Mouse (Mus musculus): ENCODE results near the gene Bptf. TPM values are rescaled to one million over a fixed set of nuclear protein-coding genes. Genes with fewer than 3 reads are reported as not detected.
A peak's percentile ranks its signal among the peaks of the same experiment; 100 is the strongest.
"Not testable (repeated sequence)": the region's sequence is repeated elsewhere in the genome, so short reads cannot be mapped to it uniquely, and the experiment has no call there.

The Bptf gene
- 38.5 and 41.0 TPM in 2 replicates for polyA plus RNA-seq (2016; fragmentation: Nextera tagmentation; extraction: Ambion mirVana)

DNA sequence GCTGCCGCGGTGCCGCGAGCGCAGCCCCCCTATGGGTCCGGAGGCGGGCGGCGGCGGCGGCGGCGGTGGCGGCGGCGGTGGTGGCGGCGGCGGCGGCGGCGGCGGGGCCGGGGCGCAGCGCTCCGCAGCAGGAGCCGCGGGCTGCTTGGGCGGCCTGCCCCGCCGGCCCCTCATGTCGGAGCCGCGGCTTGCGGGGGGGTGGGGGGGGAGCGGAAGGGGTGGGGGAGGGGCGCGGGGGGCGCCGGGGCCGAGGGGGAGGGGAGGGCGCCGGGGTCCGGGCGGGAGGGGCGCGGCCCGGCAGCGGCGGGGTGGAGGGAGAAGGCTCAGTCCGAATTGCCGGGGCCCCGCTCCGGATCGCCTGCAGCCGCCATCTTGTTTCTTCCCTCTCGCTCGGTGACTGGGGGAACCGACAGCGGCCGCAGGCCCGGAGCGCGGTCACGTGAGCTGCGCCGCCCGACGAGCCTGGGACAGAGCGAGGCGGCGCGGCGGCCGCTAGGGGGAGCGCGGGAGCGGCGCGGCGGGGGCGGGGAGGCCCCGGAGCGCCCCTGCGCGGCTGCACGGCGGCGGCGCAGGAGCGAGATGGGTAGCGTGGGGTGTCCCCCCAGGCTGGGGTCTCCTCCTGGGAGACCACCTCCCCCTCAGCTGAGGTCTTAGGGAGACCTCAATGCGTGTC is at the start of gene Bptf:
Bptf (minus strand) TSS at position 379 of the 673 bp plus-strand sequence.
- H3K9me3 ChIP-seq (replicated peaks), result no peaks in the 10 kb centered on the region
- H3K4me1 ChIP-seq, result peaks cover 20% of the 10 kb centered on the region
- H3K9ac ChIP-seq, result peak within 1 kb of the TSS; percentile 95
- 0% methylated on average over 54 of the region's 94 CpGs for WGBS
- peak within 1 kb of the TSS; percentile 97 for H3K27ac ChIP-seq
- H3K4me3 ChIP-seq, result peak within 1 kb of the TSS; percentile 94
- peak within 1 kb of the TSS; percentile 78 for H3K4me2 ChIP-seq (replicated peaks)
- no peaks in the 10 kb centered on the region for H3K36me3 ChIP-seq
- peak; percentile 97 for ATAC-seq (ENCODE audit: low FRiP score)
- no peaks in the 10 kb centered on the region for H3K27me3 ChIP-seq

DNA sequence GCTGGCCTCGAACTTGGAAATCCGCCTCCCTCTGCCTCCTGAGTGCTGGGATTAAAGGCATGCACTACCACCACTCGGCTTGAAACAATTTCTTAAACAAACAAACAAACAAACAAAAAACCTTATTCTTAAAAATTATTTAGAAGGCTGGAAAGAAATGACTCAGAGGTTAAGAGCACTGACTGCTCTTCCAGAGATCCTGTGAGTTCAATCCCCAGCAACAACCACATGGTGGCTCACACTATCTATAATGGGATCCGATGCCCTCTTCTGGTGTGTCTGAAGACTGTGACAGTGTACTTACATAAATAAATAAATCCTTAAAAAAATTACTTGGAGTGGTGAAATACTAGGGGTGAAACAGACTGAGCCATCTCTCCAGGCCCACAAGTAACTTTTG is 29.3 kb upstream of the Bptf start:
- ATAC-seq (ENCODE audit: low FRiP score), result no peak
- no peaks in the 10 kb centered on the region for H3K9me3 ChIP-seq (replicated peaks)
- peaks cover 6% of the 10 kb centered on the region for H3K36me3 ChIP-seq
- no peak overlapping the region for H3K4me2 ChIP-seq (replicated peaks)
- H3K4me1 ChIP-seq, result no peaks in the 10 kb centered on the region
- no peak overlapping the region for H3K27ac ChIP-seq
- no peak overlapping the region for H3K4me3 ChIP-seq
- WGBS, result 86% methylated on average over 4 of the region's 4 CpGs
- no peak overlapping the region for H3K9ac ChIP-seq
- H3K27me3 ChIP-seq, result no peaks in the 10 kb centered on the region

DNA sequence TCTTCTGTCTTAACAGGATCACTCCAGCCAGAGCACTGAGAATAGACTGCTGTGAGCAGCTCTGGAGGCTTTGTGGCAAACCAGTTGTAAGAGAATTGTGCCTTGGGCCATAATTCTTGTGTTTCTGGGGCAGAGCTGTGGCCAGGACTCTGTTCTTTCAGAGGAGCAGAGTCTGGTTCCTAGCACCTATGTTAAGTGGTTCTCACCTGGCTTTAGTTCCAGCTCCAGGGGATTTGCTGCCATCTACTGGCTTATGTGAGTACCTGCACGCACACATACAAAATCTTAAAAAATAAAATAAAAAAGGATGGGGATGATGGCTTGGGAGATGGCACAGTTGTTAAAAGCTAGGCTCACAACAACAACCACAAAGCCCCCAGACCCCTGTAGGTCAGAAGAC is 27.1 kb upstream of the Bptf start:
- Histone ChIP-seq H3K27ac (no peak overlapping the region), H3K4me1 (no peaks in the 10 kb centered on the region), H3K36me3 (no peaks in the 10 kb centered on the region), H3K9ac (no peak overlapping the region), H3K27me3 (no peaks in the 10 kb centered on the region), H3K4me3 (no peak overlapping the region), H3K9me3 (replicated peaks) (no peaks in the 10 kb centered on the region), H3K4me2 (replicated peaks) (no peak overlapping the region)
- 42% methylated on average over 1 of the region's 1 CpGs for WGBS
- no peak for ATAC-seq (ENCODE audit: low FRiP score)

DNA sequence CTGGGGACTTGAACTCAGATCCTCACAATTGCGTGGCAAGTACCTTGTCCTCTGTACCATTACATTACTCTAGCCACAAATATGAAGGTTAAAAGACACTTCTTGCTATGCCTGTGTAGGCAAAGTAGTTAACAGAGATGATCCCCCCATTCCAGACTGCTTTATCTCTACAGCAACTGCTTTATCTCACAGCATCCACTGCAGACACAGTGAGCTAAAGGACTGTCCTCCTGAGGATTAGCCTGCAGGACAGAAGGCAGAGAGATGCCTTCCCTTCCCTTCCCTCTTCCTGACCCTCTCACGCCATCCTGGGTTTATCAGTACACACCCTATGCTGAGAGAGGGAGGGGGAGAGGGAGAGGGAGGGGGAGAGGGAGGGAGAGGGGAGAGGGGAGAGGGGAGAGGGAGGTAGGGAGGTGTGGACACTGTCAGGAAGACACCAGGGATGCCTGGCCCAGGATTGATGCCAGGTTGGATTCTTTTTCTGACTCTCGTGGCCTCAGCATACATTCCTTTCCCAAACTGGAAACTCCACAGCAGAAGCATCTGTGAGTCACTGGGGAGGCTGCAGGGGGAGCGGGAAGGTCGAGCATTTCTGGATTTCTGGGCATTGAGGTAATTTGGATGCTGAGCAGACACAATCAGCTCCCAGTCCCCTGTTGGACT is 25.2 kb upstream of the Bptf start:
- Histone ChIP-seq H3K9me3 (replicated peaks) (no peaks in the 10 kb centered on the region), H3K4me2 (replicated peaks) (no peak overlapping the region), H3K9ac (no peak overlapping the region), H3K4me1 (no peaks in the 10 kb centered on the region), H3K27me3 (no peaks in the 10 kb centered on the region), H3K27ac (no peak overlapping the region), H3K36me3 (no peaks in the 10 kb centered on the region), H3K4me3 (no peak overlapping the region)
- no peak for ATAC-seq (ENCODE audit: low FRiP score)
- 47% methylated on average over 5 of the region's 5 CpGs for WGBS

DNA sequence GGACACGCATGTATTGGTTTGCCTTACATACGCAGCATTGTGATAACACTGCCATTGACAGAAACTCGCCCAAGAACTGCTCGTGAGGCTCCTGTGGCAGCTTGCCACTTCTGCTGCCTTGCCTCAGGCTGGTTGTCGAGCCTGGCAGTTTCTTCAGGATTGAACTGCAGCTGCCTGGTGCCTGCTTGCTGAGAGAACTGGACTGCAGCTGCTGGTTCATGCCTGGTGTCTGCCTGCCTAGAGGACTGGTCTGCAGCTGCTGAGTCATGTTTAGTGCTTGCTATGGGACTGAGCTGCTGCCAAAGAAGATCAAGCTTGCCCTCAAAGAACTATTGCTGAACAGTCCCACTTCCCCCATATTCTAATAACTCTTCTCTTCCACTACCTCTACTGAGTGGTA is 23.4 kb upstream of the Bptf start:
- Histone ChIP-seq H3K9ac (no peak overlapping the region), H3K36me3 (no peaks in the 10 kb centered on the region), H3K27me3 (no peaks in the 10 kb centered on the region), H3K9me3 (replicated peaks) (no peaks in the 10 kb centered on the region), H3K4me2 (replicated peaks) (no peak overlapping the region), H3K27ac (no peak overlapping the region), H3K4me3 (no peak overlapping the region), H3K4me1 (no peaks in the 10 kb centered on the region)
- WGBS, result 88% methylated on average over 5 of the region's 5 CpGs
- ATAC-seq (ENCODE audit: low FRiP score), result no peak

DNA sequence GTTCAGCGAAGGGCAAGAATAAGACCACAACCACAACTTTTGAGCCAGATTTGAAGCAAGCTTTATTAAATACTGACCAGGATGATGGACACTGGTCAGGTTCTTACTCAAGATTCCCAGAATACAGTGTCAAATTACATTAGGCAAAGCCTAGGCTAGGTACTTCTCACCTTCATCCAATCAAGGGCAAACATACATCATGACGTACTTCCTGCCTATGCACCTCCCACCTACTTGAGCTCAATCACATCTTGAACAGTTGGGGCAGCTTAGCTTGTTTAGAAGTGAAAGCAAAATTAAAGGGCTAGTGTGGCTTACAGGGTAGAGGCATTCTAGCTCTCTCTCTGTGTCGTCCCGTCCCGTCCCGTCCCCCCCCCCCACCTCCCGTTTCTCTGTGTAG is 22.5 kb upstream of the Bptf start:
- H3K4me1 ChIP-seq, result no peaks in the 10 kb centered on the region
- H3K27ac ChIP-seq, result no peak overlapping the region
- H3K27me3 ChIP-seq, result no peaks in the 10 kb centered on the region
- no peaks in the 10 kb centered on the region for H3K9me3 ChIP-seq (replicated peaks)
- ATAC-seq (ENCODE audit: low FRiP score), result no peak
- H3K4me3 ChIP-seq, result no peak overlapping the region
- no peak overlapping the region for H3K9ac ChIP-seq
- WGBS, result 80% methylated on average over 7 of the region's 7 CpGs
- no peak overlapping the region for H3K4me2 ChIP-seq (replicated peaks)
- H3K36me3 ChIP-seq, result no peaks in the 10 kb centered on the region

DNA sequence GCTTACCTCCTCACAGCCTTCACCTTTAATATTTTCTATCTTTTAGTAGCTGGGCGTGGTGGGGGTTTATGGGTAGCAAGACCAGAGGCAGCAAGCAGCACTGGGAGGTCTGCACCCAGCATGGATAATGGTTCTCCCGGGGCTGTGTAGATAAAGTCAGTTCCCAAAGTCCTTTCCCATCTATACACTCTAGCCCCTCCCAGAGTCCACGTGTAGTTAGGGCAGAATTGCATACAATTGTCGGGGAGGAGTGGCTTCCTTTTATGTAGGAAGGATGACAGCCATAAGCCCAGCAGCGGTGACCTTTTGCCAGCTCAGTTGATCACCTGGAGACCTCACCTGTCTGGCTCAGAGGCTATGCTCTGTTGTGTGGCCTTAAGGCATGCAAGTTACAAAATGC is 21.7 kb upstream of the Bptf start:
- 81% methylated on average over 5 of the region's 5 CpGs for WGBS
- Histone ChIP-seq H3K27me3 (no peaks in the 10 kb centered on the region), H3K9ac (no peak overlapping the region), H3K27ac (no peak overlapping the region), H3K36me3 (no peaks in the 10 kb centered on the region), H3K4me3 (no peak overlapping the region), H3K9me3 (replicated peaks) (no peaks in the 10 kb centered on the region), H3K4me2 (replicated peaks) (no peak overlapping the region), H3K4me1 (no peaks in the 10 kb centered on the region)
- ATAC-seq (ENCODE audit: low FRiP score), result no peak

DNA sequence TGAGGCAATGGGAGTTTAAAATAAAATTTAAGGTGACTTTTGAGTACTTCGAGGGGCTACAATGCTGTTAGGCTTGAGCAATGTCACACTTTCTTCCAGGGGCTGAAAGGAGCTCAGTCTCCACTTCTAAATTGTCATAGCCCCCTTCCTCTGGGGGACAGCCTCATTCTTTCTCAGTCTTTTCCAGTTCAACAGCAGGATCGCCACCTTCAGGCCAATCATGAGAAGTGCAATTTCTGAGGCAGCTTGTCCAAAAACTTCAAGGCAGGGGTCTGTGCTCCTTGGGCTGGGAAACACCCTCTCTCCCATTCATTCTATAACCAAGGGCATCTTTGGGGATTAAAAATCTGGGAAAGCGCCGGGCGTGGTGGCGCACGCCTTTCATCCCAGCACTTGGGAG is 19.9 kb upstream of the Bptf start:
- no peaks in the 10 kb centered on the region for H3K4me1 ChIP-seq
- no peak overlapping the region for H3K4me2 ChIP-seq (replicated peaks)
- no peaks in the 10 kb centered on the region for H3K9me3 ChIP-seq (replicated peaks)
- H3K27me3 ChIP-seq, result no peaks in the 10 kb centered on the region
- no peaks in the 10 kb centered on the region for H3K36me3 ChIP-seq
- ATAC-seq (ENCODE audit: low FRiP score), result no peak
- 72% methylated on average over 7 of the region's 7 CpGs for WGBS
- no peak overlapping the region for H3K4me3 ChIP-seq
- no peak overlapping the region for H3K9ac ChIP-seq
- no peak overlapping the region for H3K27ac ChIP-seq

DNA sequence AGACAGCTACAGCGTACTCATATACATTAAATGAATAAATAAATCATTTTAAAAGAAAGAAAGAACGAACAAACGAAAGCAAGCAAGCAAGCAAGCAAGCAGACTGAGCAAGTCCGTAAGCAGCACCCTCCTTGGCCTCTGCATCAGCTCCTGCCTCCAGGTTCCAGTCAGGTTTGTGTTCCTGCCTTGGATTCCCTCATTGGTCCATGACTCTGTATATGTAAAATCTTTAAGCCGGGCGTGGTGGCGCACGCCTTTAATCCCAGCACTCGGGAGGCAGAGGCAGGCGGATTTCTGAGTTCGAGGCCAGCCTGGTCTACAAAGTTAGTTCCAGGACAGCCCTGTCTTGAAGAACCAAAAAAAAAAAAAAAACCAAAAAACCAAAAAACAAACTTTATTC is 12.0 kb upstream of the Bptf start:
- not testable (repeated sequence) for H3K27ac ChIP-seq; H3K4me2 ChIP-seq (replicated peaks); H3K36me3 ChIP-seq; H3K4me1 ChIP-seq; H3K9me3 ChIP-seq (replicated peaks); H3K27me3 ChIP-seq; H3K4me3 ChIP-seq; ATAC-seq (ENCODE audit: low FRiP score); H3K9ac ChIP-seq
- WGBS, result 95% methylated on average over 11 of the region's 11 CpGs

DNA sequence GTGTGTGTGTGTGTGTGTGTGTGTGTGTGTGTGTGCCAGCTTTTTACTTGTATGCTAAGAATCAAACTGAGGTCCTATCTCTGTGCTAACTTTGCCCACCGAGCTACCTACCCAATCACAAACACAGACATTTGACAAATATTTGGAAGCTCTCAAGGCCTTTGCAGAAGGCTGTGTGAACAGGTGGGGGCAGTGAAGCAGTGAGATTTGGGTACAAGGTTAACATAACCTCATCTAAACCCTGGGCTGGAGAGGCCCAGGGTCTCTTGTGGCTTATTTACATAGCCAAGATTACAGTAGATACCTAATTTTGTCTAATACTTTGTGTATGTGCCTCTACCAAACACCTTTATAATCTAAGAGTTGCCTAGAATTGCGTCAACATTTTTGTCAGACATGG is 10.5 kb upstream of the Bptf start:
- H3K27ac ChIP-seq, result no peak overlapping the region
- no peak for ATAC-seq (ENCODE audit: low FRiP score)

DNA sequence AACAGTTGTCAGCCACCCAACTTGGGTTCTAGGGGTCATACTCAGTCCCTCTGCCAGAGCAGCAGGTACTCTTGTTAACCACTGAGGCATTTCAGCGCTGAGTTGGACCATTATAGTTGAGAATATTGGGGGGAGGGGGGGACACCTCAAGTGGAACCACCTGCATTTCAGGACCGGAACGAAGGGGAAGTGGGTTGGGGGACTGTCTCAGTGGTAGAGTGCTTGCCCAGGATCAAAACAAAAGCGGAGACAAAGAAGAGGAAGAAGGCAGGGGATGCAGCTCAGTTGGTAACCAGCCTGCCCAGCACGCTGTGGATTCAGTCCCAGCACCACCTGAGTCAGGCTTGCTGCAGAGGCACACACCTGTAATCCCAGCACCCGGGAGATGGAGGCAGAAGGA is 8.8 kb upstream of the Bptf start:
- no peaks in the 10 kb centered on the region for H3K9me3 ChIP-seq (replicated peaks)
- H3K9ac ChIP-seq, result no peak overlapping the region
- no peak overlapping the region for H3K4me2 ChIP-seq (replicated peaks)
- H3K36me3 ChIP-seq, result no peaks in the 10 kb centered on the region
- no peaks in the 10 kb centered on the region for H3K4me1 ChIP-seq
- 26% methylated on average over 6 of the region's 6 CpGs for WGBS
- ATAC-seq (ENCODE audit: low FRiP score), result no peak
- H3K4me3 ChIP-seq, result no peak overlapping the region
- H3K27me3 ChIP-seq, result no peaks in the 10 kb centered on the region
- no peak overlapping the region for H3K27ac ChIP-seq

More for the DNA sequence above, 10.5 kb upstream of the Bptf start:
- Histone ChIP-seq H3K4me1 (no peaks in the 10 kb centered on the region), H3K27me3 (no peaks in the 10 kb centered on the region), H3K36me3 (no peaks in the 10 kb centered on the region), H3K4me3 (no peak overlapping the region), H3K4me2 (replicated peaks) (no peak overlapping the region), H3K9me3 (replicated peaks) (no peaks in the 10 kb centered on the region), H3K9ac (no peak overlapping the region)
- 82% methylated on average over 2 of the region's 2 CpGs for whole genome bisulfite sequencing

DNA sequence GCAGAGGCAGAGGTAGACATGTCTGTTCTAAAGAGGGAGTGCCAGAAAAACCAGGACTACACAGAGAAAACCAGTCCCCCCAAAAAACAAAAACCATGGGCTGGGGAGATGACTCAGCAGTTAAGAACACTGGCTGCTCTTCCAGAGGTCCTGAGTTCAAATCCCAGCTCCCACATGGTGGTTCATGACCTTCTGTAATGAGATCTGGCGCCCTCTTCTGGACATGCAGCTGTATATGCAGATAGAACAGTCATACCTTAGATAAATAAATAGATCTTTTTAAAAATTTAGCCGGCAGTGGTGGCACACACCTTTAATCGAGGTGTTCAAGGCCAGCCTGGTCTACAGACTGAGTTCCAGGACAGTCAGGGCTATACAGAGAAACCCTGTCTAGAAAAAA is 6.7 kb upstream of the Bptf start:
- no peak for ATAC-seq (ENCODE audit: low FRiP score)
- no peak overlapping the region for H3K4me2 ChIP-seq (replicated peaks)
- 78% methylated on average over 3 of the region's 3 CpGs for WGBS
- H3K36me3 ChIP-seq, result no peaks in the 10 kb centered on the region
- no peaks in the 10 kb centered on the region for H3K4me1 ChIP-seq
- H3K9me3 ChIP-seq (replicated peaks), result no peaks in the 10 kb centered on the region
- no peak overlapping the region for H3K9ac ChIP-seq
- no peak overlapping the region for H3K4me3 ChIP-seq
- H3K27me3 ChIP-seq, result no peaks in the 10 kb centered on the region
- H3K27ac ChIP-seq, result no peak overlapping the region

DNA sequence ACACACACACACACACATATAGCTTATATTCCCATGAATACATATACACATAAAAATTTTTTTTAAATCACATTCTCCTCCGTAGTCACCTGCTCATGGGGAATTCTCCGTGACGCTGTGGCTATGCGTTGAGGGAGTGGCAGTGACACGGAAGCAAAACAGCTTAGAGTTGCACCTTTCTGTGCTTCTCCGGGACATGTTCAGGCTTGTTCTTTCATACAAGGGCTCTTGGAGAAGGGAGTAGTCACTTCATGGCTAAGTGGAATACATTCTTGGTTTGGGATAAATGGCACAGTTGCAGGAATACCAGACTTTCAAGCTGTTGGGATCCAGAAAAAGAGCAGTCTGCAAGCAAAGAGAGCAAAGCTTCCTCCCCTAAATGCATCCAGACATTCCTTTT is 5.7 kb upstream of the Bptf start:
- no peak overlapping the region for H3K4me2 ChIP-seq (replicated peaks)
- H3K27ac ChIP-seq, result no peak overlapping the region
- no peak overlapping the region for H3K4me3 ChIP-seq
- H3K4me1 ChIP-seq, result peaks cover 2% of the 10 kb centered on the region
- no peaks in the 10 kb centered on the region for H3K9me3 ChIP-seq (replicated peaks)
- no peaks in the 10 kb centered on the region for H3K36me3 ChIP-seq
- no peak overlapping the region for H3K9ac ChIP-seq
- ATAC-seq (ENCODE audit: low FRiP score), result no peak
- no peaks in the 10 kb centered on the region for H3K27me3 ChIP-seq
- WGBS, result 95% methylated on average over 6 of the region's 6 CpGs

Measured in hindbrain, embryonic 12.5 days (tissue).